Comparison of ENCODE assay signal across 10 mouse cellular contexts in the genomic region with DNA sequence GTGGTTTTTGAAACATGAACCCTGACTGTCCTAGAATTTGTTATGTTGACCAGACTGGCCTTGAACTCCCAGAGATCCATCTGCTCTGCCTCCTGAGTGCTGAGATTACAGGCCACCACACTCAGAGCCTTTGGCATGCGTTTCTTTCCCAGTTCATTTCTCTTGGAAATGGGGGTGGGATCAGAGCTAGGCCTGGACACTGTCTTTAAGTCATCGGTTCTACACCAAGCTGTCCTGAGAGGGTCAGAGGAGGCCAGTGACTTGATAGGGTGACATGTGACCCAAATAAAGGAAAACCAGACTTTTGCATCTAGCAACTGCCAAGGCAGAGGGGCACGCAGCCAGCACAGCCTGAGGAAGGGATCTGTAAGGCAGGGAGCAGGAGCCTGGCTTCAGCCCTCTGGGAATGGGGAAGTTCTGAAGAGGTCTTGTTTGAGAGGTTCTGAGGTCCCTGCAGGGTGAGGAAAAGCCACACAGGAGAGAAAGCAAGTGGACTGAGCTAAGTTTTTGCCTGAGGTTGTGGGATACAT. TPM values are rescaled to one million over a fixed set of nuclear protein-coding genes. Genes with fewer than 3 reads are reported as not detected.
A peak's percentile ranks its signal among the peaks of the same experiment; 100 is the strongest.
DNase-seq lines count a peak whose midpoint lies in the region; ATAC-seq and TF ChIP-seq lines count a peak whose summit lies in the region.
"Had no signal": no experiment of that assay in that cellular context is flagged by ENCODE, and none has a peak within 500 bp of the region (broad histone marks: within the 10 kb centered on the region; RNA-seq: fewer than 3 reads in every experiment).

No protein-coding gene starts in this region.

- TF ChIP-seq CTCF in bone marrow macrophage, adult 2 months (IDR thresholded peaks at IDR 0.05; ENCODE audit: low read depth, low read length), result no peak
- no peak for TF ChIP-seq CTCF in left cerebral cortex, adult 2 months (IDR thresholded peaks at IDR 0.05)

- intact Hi-C loops in left cerebral cortex, adult 2 months (cut with DNase I), result no loop called here

- no peak for ATAC-seq in kidney, embryonic 15.5 days (replicated peaks; ENCODE audit: low FRiP score)

- peaks cover 6% of the 10 kb centered on the region; the same call in 1 of the 2 replicates for H3K4me1 ChIP-seq in kidney, embryonic 15.5 days
- peaks cover 57% of the 10 kb centered on the region for H3K4me1 ChIP-seq in bone marrow macrophage, adult 2 months (ENCODE audit: control insufficient read depth, insufficient read depth, low read length)
- H3K4me1 ChIP-seq: limb, embryonic 10.5 days had no signal

- TF ChIP-seq POLR2A in bone marrow macrophage, adult 2 months (IDR thresholded peaks at IDR 0.05; ENCODE audit: borderline replicate concordance, low read depth, low read length), result no peak

- 77% methylated on average over 3 of the region's 3 CpGs for WGBS in kidney, embryonic 15.5 days

- H3K27me3 ChIP-seq in kidney, embryonic 15.5 days, result no peaks in the 10 kb centered on the region

- H3K9me3 ChIP-seq in kidney, embryonic 15.5 days (replicated peaks), result no peaks in the 10 kb centered on the region
- H3K9me3 ChIP-seq: G1E; limb, embryonic 10.5 days had no signal

- peaks cover 96% of the 10 kb centered on the region for H3K36me3 ChIP-seq in kidney, embryonic 15.5 days

- no peak overlapping the region for H3K4me2 ChIP-seq in kidney, embryonic 15.5 days

- no peak overlapping the region for H3K4me3 ChIP-seq in kidney, embryonic 15.5 days (replicated peaks)
- no peak overlapping the region for H3K4me3 ChIP-seq in bone marrow macrophage, adult 2 months (ENCODE audit: insufficient read depth, low read length)
- H3K4me3 ChIP-seq in left cerebral cortex, adult 2 months, result no peak overlapping the region
- H3K4me3 ChIP-seq: limb, embryonic 10.5 days had no signal

- H3K27ac ChIP-seq in kidney, embryonic 15.5 days, result no peak overlapping the region
- peak overlapping the region; percentile 60 for H3K27ac ChIP-seq in bone marrow macrophage, adult 2 months (ENCODE audit: insufficient read depth, low read depth, low read length)
- no peak overlapping the region for H3K27ac ChIP-seq in left cerebral cortex, adult 2 months
- H3K27ac ChIP-seq: limb, embryonic 10.5 days had no signal

- no peak overlapping the region for H3K9ac ChIP-seq in kidney, embryonic 15.5 days

- peak; percentile 44 for DNase-seq in kidney, postnatal 14 days
- peak; percentile 57 to 71 for DNase-seq in gastrocnemius, adult 8-10 months (ENCODE audit: low spot score in 2 of 2)
- DNase-seq in heart, postnatal 4 days, result peak; percentile 68
- no peak for DNase-seq in left cerebral cortex, adult 2 months (ENCODE audit: extremely low spot score in 1 of 2, low spot score in 2 of 2)
- DNase-seq in layer of hippocampus, adult 9-11 months, result no peak
- no peak for DNase-seq in layer of hippocampus, adult 9-10 months (ENCODE audit: low spot score)

RNA-seq across cellular contexts. Expression of a gene that starts 8.9 kb away (rescaled TPM):
- 77.6 and 83.5 TPM in 2 replicates for polyA plus RNA-seq in kidney, embryonic 15.5 days (2015; fragmentation: Nextera tagmentation; extraction: Ambion mirVana)
- polyA plus RNA-seq in bone marrow macrophage, adult 2 months (2012; ENCODE audit: insufficient read depth, insufficient read length, missing spikeins), result 512 TPM in 2 replicates
- total RNA-seq in gastrocnemius, adult 8-10 months (2022), result 100 to 1,000 TPM; 153 to 214 (median 207) TPM
- 100 to 1,000 TPM; 150 to 155 TPM for total RNA-seq in heart, postnatal 4 days (2021)
- 100 to 1,000 TPM; 329 to 332 TPM for total RNA-seq in left cerebral cortex, adult 2 months (2021)

RNA-seq across cellular contexts. Expression of a gene that starts 34.0 kb away (rescaled TPM):
- 26.6 and 28.7 TPM in 2 replicates for polyA plus RNA-seq in kidney, embryonic 15.5 days (2015; fragmentation: Nextera tagmentation; extraction: Ambion mirVana)
- 85.4 and 101 TPM in 2 replicates for polyA plus RNA-seq in bone marrow macrophage, adult 2 months (2012; ENCODE audit: insufficient read depth, insufficient read length, missing spikeins)
- total RNA-seq in gastrocnemius, adult 8-10 months (2022), result 10 to 100 TPM; 20.2 to 25.3 (median 23.6) TPM
- total RNA-seq in heart, postnatal 4 days (2021), result 10 to 100 TPM; 23.4 to 26.9 TPM
- total RNA-seq in left cerebral cortex, adult 2 months (2021), result 10 to 100 TPM; 41.0 to 42.7 TPM

RNA-seq across cellular contexts. Expression of a gene that starts 53.5 kb away (rescaled TPM):
- polyA plus RNA-seq in kidney, embryonic 15.5 days (2015; fragmentation: Nextera tagmentation; extraction: Ambion mirVana), result 59.8 and 67.6 TPM in 2 replicates
- 77.3 and 90.4 TPM in 2 replicates for polyA plus RNA-seq in bone marrow macrophage, adult 2 months (2012; ENCODE audit: insufficient read depth, insufficient read length, missing spikeins)
- total RNA-seq in gastrocnemius, adult 8-10 months (2022), result 10 to 100 TPM; 29.7 to 34.7 (median 32.1) TPM
- 100 to 1,000 TPM; 158 to 160 TPM for total RNA-seq in heart, postnatal 4 days (2021)
- 10 to 100 TPM; 25.2 to 26.6 TPM for total RNA-seq in left cerebral cortex, adult 2 months (2021)

Comparison
In these comparisons a context has a peak if more than half of its experiments do, and no peak if none do; other contexts are left out.
1. DNase-seq: peak in kidney, postnatal 14 days (single experiment), gastrocnemius, adult 8-10 months (2 of 2) and heart, postnatal 4 days (single experiment); none in left cerebral cortex, adult 2 months (0 of 2), layer of hippocampus, adult 9-11 months (single experiment) and layer of hippocampus, adult 9-10 months (single experiment).
2. RNA of a gene that starts 53.5 kb away (total RNA-seq): 158 to 160 TPM in heart, postnatal 4 days; 29.7 to 34.7 TPM in gastrocnemius, adult 8-10 months and 25.2 to 26.6 TPM in left cerebral cortex, adult 2 months; every median in the first group is over 4 times any median in the second.